Mouse (Mus musculus): Measurements from ENCODE around the gene Bicdl1.

DNA sequence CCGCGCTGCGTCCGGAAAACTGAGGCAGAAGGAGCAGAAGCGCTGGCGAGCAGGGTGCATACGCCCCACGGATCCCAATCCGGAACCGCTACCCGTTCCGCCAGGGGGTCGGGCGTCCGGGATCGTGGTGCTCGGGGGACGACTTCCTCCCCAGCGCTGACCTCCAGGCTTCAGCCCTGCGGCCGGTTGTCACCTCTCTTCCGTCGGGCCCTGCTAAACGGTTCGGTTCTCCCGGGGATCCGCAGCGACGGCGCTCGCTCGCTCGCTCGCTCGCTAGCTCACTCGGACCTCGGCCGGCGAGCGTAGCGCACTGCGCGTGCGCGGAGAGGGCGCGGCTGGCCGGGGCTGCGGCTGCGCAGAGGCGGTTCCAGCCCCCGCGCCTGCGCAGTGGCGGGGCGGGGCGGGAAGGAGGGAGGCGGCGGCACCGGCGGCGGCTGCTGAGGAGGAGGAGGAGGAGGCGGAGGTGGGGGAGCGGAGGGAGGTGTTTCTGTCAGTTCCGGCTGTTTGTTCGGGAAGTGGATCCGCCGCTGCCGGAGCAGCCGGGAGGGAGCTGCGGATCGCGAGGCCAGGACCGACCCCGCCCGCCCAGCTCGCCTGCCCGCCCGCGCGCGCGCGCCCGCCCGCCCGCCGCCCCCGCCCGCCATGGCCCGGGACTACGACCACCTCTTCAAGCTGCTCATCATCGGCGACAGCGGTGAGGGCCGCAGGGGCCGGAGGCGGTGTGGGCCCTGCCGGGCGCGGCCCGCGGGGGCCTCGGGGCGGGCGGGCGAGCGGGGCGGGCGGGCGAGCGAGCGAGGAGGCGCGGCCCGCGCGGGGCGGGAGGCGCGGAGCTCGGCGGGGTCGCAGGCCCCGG, 99.7 kb downstream of the Bicdl1 start, which contains the start of gene Rab35:
- TF ChIP-seq CTCF (IDR thresholded peaks at IDR 0.05; ENCODE audit: low read depth) (peak; percentile 23; the same call in 1 of the 2 replicates), EP300 (IDR thresholded peaks at IDR 0.05; ENCODE audit: low read depth) (no peak)

Measured in liver, embryonic 14.5 days (tissue).